ENCODE assay signal across 19 mouse cellular contexts in the genomic region with DNA sequence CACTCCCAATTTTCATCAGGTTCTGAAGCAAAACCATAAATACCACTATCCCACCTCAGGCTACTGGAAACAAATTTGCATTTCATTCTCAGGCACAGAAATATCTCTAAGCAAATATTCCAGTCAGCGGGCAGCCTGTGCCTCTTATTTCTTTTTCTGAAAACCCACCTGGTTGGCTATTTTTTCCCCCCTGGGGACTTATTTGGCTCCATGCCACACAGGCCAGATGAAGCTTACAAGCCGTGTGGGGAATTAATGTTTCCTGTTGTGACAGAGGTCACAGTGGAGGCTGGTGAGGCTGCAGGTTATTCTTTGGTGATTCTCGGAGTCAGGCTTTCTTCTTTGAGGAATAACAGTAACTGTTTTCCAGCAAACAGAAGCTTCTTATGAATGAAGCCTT.
DNase-seq lines count a peak whose midpoint lies in the region; ATAC-seq lines count a peak whose summit lies in the region.
"Had no signal": no experiment of that assay in that cellular context is flagged by ENCODE, and none has a peak within 500 bp of the region (broad histone marks: within the 10 kb centered on the region; RNA-seq: fewer than 3 reads in every experiment).

No protein-coding gene starts in this region.

- H3K9ac ChIP-seq in embryonic facial prominence, embryonic 11.5 days (replicated peaks; ENCODE audit: low read length) = no peak overlapping the region
- no peak overlapping the region for H3K9ac ChIP-seq in limb, embryonic 11.5 days (ENCODE audit: low read length)
- H3K9ac ChIP-seq: embryonic facial prominence, embryonic 13.5 days; neural tube, embryonic 12.5 days had no signal

- H3K4me1 ChIP-seq in embryonic facial prominence, embryonic 11.5 days (ENCODE audit: control insufficient read depth, insufficient read depth, low read length) = no peaks in the 10 kb centered on the region
- peaks cover 6% of the 10 kb centered on the region for H3K4me1 ChIP-seq in embryonic facial prominence, embryonic 10.5 days
- no peaks in the 10 kb centered on the region for H3K4me1 ChIP-seq in limb, embryonic 11.5 days (ENCODE audit: control insufficient read depth, insufficient read depth, low read length)
- H3K4me1 ChIP-seq in limb, embryonic 10.5 days = peaks cover 14% of the 10 kb centered on the region
- H3K4me1 ChIP-seq: megakaryocyte, embryonic 14.5 days had no signal

- ATAC-seq in embryonic facial prominence, embryonic 11.5 days (replicated peaks; ENCODE audit: insufficient number of reproducible peaks, low FRiP score, low TSS enrichment, low read depth) = no peak
- ATAC-seq in limb, embryonic 11.5 days (ENCODE audit: insufficient number of reproducible peaks, low FRiP score, low TSS enrichment, low read depth) = no peak
- no peak for ATAC-seq in monocyte, adult 5-6 weeks (replicated peaks; ENCODE audit: insufficient number of reproducible peaks, low FRiP score, low TSS enrichment, poor library complexity, severe bottlenecking)
- ATAC-seq: forebrain, embryonic 16.5 days; Patski had no signal

- H3K9me3 ChIP-seq in embryonic facial prominence, embryonic 11.5 days (replicated peaks; ENCODE audit: control insufficient read depth, low read length) = no peaks in the 10 kb centered on the region
- no peaks in the 10 kb centered on the region for H3K9me3 ChIP-seq in embryonic facial prominence, embryonic 10.5 days
- no peaks in the 10 kb centered on the region for H3K9me3 ChIP-seq in limb, embryonic 11.5 days (ENCODE audit: control insufficient read depth, low read length)
- H3K9me3 ChIP-seq in limb, embryonic 10.5 days (replicated peaks) = no peaks in the 10 kb centered on the region
- H3K9me3 ChIP-seq: embryonic facial prominence, embryonic 13.5 days; megakaryocyte, embryonic 14.5 days; neural tube, embryonic 12.5 days had no signal

- no peak overlapping the region for H3K4me3 ChIP-seq in embryonic facial prominence, embryonic 11.5 days (ENCODE audit: low read depth, low read length)
- H3K4me3 ChIP-seq in embryonic facial prominence, embryonic 10.5 days = no peak overlapping the region
- H3K4me3 ChIP-seq in limb, embryonic 11.5 days (ENCODE audit: low read depth, low read length) = no peak overlapping the region
- H3K4me3 ChIP-seq in limb, embryonic 10.5 days = no peak overlapping the region
- H3K4me3 ChIP-seq: embryonic facial prominence, embryonic 13.5 days; megakaryocyte, embryonic 14.5 days; neural tube, embryonic 12.5 days had no signal

- H3K27me3 ChIP-seq in embryonic facial prominence, embryonic 11.5 days (ENCODE audit: control insufficient read depth, insufficient read depth, low read length) = no peaks in the 10 kb centered on the region
- H3K27me3 ChIP-seq in embryonic facial prominence, embryonic 10.5 days (replicated peaks; ENCODE audit: low read depth, poor library complexity, severe bottlenecking) = no peaks in the 10 kb centered on the region
- no peaks in the 10 kb centered on the region for H3K27me3 ChIP-seq in limb, embryonic 11.5 days (ENCODE audit: control insufficient read depth, insufficient read depth, low read length)
- no peaks in the 10 kb centered on the region for H3K27me3 ChIP-seq in limb, embryonic 10.5 days (ENCODE audit: low read depth, poor library complexity, severe bottlenecking)
- H3K27me3 ChIP-seq: embryonic facial prominence, embryonic 13.5 days; megakaryocyte, embryonic 14.5 days; neural tube, embryonic 12.5 days had no signal

- peak; percentile 5 for DNase-seq in adrenal gland, postnatal 10 days
- no peak for DNase-seq in adrenal gland, postnatal 25 days
- peak; percentile 6 for DNase-seq in embryonic facial prominence, embryonic 11.5 days (ENCODE audit: low spot score)
- no peak for DNase-seq in embryonic facial prominence, embryonic 10.5 days (ENCODE audit: low spot score)
- DNase-seq in limb, embryonic 11.5 days (ENCODE audit: low spot score) = peak; percentile 55
- DNase-seq in limb, embryonic 10.5 days (ENCODE audit: low spot score) = no peak
- DNase-seq in mesoderm, embryonic 11.5 days (ENCODE audit: low read depth, low spot score) = peak; percentile 43
- DNase-seq: adrenal gland, postnatal 36 days; kidney, adult 9 months; lung, adult 18-20 months; lung, postnatal 14 days; thymus, postnatal 14 days had no signal

- WGBS in embryonic facial prominence, embryonic 11.5 days = 33% methylated on average over 3 of the region's 3 CpGs
- WGBS in embryonic facial prominence, embryonic 10.5 days = 55% methylated on average over 3 of the region's 3 CpGs
- WGBS in limb, embryonic 11.5 days = 11% methylated on average over 3 of the region's 3 CpGs
- 32% methylated on average over 3 of the region's 3 CpGs for WGBS in limb, embryonic 10.5 days

- no peak overlapping the region for H3K27ac ChIP-seq in embryonic facial prominence, embryonic 11.5 days (replicated peaks; ENCODE audit: low read depth, low read length)
- H3K27ac ChIP-seq in embryonic facial prominence, embryonic 10.5 days (replicated peaks) = no peak overlapping the region
- no peak overlapping the region for H3K27ac ChIP-seq in limb, embryonic 11.5 days (replicated peaks; ENCODE audit: low read depth, low read length)
- H3K27ac ChIP-seq in limb, embryonic 10.5 days = no peak overlapping the region
- H3K27ac ChIP-seq: embryonic facial prominence, embryonic 13.5 days; neural tube, embryonic 12.5 days had no signal

- H3K4me2 ChIP-seq in embryonic facial prominence, embryonic 11.5 days (ENCODE audit: low read depth, low read length) = no peak overlapping the region
- no peak overlapping the region for H3K4me2 ChIP-seq in limb, embryonic 11.5 days (ENCODE audit: low read depth, severe bottlenecking)
- H3K4me2 ChIP-seq: embryonic facial prominence, embryonic 13.5 days; liver, embryonic 11.5 days; neural tube, embryonic 12.5 days had no signal

- no peaks in the 10 kb centered on the region for H3K36me3 ChIP-seq in embryonic facial prominence, embryonic 11.5 days (replicated peaks; ENCODE audit: control insufficient read depth, insufficient read depth, low read depth, low read length)
- no peaks in the 10 kb centered on the region for H3K36me3 ChIP-seq in embryonic facial prominence, embryonic 10.5 days (replicated peaks)
- no peaks in the 10 kb centered on the region for H3K36me3 ChIP-seq in limb, embryonic 11.5 days (ENCODE audit: control insufficient read depth, insufficient read depth, low read length)
- H3K36me3 ChIP-seq in limb, embryonic 10.5 days = no peaks in the 10 kb centered on the region
- H3K36me3 ChIP-seq: embryonic facial prominence, embryonic 13.5 days; neural tube, embryonic 12.5 days had no signal

Comparison
In these comparisons a context has a peak if more than half of its experiments do, and no peak if none do; other contexts are left out.
1. DNase-seq: peak in adrenal gland, postnatal 10 days (single experiment), embryonic facial prominence, embryonic 11.5 days (single experiment), limb, embryonic 11.5 days (single experiment) and mesoderm, embryonic 11.5 days (single experiment); none in adrenal gland, postnatal 25 days (single experiment), embryonic facial prominence, embryonic 10.5 days (single experiment) and limb, embryonic 10.5 days (single experiment).